Mouse (Mus musculus): Measurements from ENCODE around the gene Rorb. TPM values are rescaled to one million over a fixed set of nuclear protein-coding genes. Genes with fewer than 3 reads are reported as not detected.

Rorb gene
- polyA plus RNA-seq, 1 experiment from 2014 or later, result 13.7 TPM

- Histone ChIP-seq H3K4me1 (replicated peaks; ENCODE audit: control insufficient read depth, insufficient read depth, low read length) (no peaks in the 10 kb centered on the region), H3K4me2 (replicated peaks) (no peak overlapping the region; the same call in 1 of the 2 replicates), H3K36me3 (replicated peaks; ENCODE audit: control insufficient read depth, insufficient read depth) (no peaks in the 10 kb centered on the region), H3K27me3 (ENCODE audit: control insufficient read depth, insufficient read depth, low read length) (no peaks in the 10 kb centered on the region), H3K27ac (no peak overlapping the region), H3K9me3 (ENCODE audit: control insufficient read depth, low read length) (no peaks in the 10 kb centered on the region), H3K4me3 (replicated peaks; ENCODE audit: low read length) (no peak overlapping the region), H3K9ac (no peak overlapping the region)
- DNase-seq (ENCODE audit: low spot score) (no peak), ATAC-seq (ENCODE audit: low FRiP score) (peak; percentile 48; the same call in 1 of the 2 replicates)
- WGBS, result 16% methylated on average over 8 of the region's 8 CpGs
Observed at GRCm38 (mm10) chr19:18969386-18969785, 141.6 kb downstream of the Rorb start.

DNA sequence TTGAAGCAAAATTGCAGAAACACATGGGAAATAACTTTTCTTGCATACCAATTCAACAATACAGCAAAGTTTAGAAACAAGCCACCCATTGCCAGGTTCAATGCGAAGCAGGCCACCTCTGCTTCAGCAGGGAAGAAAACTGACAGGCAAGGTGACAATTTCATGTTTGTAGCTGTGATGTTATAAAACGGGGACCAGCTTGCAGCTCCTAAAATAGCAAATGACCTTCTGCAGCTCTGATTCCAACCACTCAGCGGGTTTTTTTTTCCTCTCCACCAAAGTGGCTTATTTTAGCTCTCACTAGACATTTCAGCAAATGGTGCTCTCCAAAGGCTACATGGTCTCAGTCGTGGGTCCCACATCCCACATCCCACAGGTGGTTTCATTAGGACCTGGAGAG, 143.7 kb downstream of the Rorb start:
- H3K4me3 ChIP-seq (replicated peaks; ENCODE audit: low read length), result no peak overlapping the region
- no peak overlapping the region for H3K9ac ChIP-seq
- H3K27ac ChIP-seq, result no peak overlapping the region
- ATAC-seq (ENCODE audit: low FRiP score), result no peak
- no peak overlapping the region for H3K4me2 ChIP-seq (replicated peaks)
- DNase-seq (ENCODE audit: low spot score), result no peak
- H3K36me3 ChIP-seq (replicated peaks; ENCODE audit: control insufficient read depth, insufficient read depth), result no peaks in the 10 kb centered on the region
- WGBS, result 87% methylated on average over 4 of the region's 4 CpGs
- H3K9me3 ChIP-seq (ENCODE audit: control insufficient read depth, low read length), result no peaks in the 10 kb centered on the region
- H3K4me1 ChIP-seq (replicated peaks; ENCODE audit: control insufficient read depth, insufficient read depth, low read length), result no peaks in the 10 kb centered on the region
- H3K27me3 ChIP-seq (ENCODE audit: control insufficient read depth, insufficient read depth, low read length), result no peaks in the 10 kb centered on the region

DNA sequence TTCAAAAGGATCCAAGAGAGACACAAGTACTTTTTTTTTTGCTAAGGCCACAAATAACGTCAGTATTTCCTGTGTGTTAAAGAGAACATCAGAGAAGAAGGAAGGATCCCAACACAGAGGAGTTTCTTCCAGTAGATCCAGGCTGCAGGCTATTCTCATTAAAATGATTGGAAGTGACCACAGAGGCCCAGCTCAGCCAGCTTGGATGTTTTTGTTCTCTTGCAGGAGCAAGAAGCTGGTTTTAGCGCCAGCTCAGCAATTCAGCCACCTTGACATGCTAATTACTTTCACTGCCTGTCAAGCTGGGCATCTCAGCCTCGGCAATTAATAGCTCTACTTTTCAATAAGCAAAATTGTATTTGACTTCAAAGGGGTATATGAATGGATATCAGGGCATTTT, 151.1 kb downstream of the Rorb start:
- H3K27ac ChIP-seq, result no peak overlapping the region
- H3K9me3 ChIP-seq (ENCODE audit: control insufficient read depth, low read length), result no peaks in the 10 kb centered on the region
- WGBS, result 9% methylated on average over 3 of the region's 3 CpGs
- DNase-seq (ENCODE audit: low spot score) (no peak), ATAC-seq (ENCODE audit: low FRiP score) (no peak)
- no peak overlapping the region for H3K9ac ChIP-seq
- no peaks in the 10 kb centered on the region for H3K27me3 ChIP-seq (ENCODE audit: control insufficient read depth, insufficient read depth, low read length)
- no peak overlapping the region for H3K4me2 ChIP-seq (replicated peaks)
- H3K4me3 ChIP-seq (replicated peaks; ENCODE audit: low read length), result no peak overlapping the region
- no peaks in the 10 kb centered on the region; the same call in 1 of the 2 replicates for H3K36me3 ChIP-seq (replicated peaks; ENCODE audit: control insufficient read depth, insufficient read depth)
- H3K4me1 ChIP-seq (replicated peaks; ENCODE audit: control insufficient read depth, insufficient read depth, low read length), result no peaks in the 10 kb centered on the region

GRCm38 (mm10) chr19:18952806-18953205, 158.2 kb downstream of the Rorb start:
- H3K4me3 ChIP-seq (replicated peaks; ENCODE audit: low read length), result no peak overlapping the region
- no peak overlapping the region for H3K9ac ChIP-seq
- WGBS, result 83% methylated on average over 3 of the region's 3 CpGs
- DNase-seq (ENCODE audit: low spot score), result no peak
- no peaks in the 10 kb centered on the region for H3K4me1 ChIP-seq (replicated peaks; ENCODE audit: control insufficient read depth, insufficient read depth, low read length)
- no peak for ATAC-seq (ENCODE audit: low FRiP score)
- no peaks in the 10 kb centered on the region for H3K9me3 ChIP-seq (ENCODE audit: control insufficient read depth, low read length)
- H3K27me3 ChIP-seq (ENCODE audit: control insufficient read depth, insufficient read depth, low read length), result no peaks in the 10 kb centered on the region
- no peak overlapping the region for H3K27ac ChIP-seq
- no peak overlapping the region for H3K4me2 ChIP-seq (replicated peaks)
- peaks cover 10% of the 10 kb centered on the region; the same call in 1 of the 2 replicates for H3K36me3 ChIP-seq (replicated peaks; ENCODE audit: control insufficient read depth, insufficient read depth)

DNA sequence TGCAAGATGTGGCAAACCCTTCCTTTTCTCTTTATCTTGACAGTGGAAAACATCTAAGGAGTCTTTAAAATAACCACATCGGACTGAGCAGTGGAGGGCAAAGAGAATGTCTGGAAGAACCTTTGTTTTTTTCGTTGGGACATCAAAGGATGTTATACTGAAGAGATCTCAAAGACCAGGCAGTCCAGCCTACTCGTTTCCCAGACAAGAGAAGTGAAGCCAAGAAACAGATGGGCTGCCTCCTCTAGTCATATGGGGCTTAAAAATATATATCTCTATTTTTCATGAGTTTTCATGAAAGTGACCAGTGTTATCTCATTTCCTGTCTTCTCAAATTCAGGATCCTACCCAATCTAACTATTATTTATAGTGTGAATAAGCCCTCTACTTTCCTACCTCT, 163.8 kb downstream of the Rorb start:
- no peaks in the 10 kb centered on the region for H3K4me1 ChIP-seq (replicated peaks; ENCODE audit: control insufficient read depth, insufficient read depth, low read length)
- no peak for ATAC-seq (ENCODE audit: low FRiP score)
- H3K27me3 ChIP-seq (ENCODE audit: control insufficient read depth, insufficient read depth, low read length), result no peaks in the 10 kb centered on the region
- no peak for DNase-seq (ENCODE audit: low spot score)
- WGBS, result 83% methylated on average over 3 of the region's 3 CpGs
- no peak overlapping the region for H3K4me2 ChIP-seq (replicated peaks)
- no peak overlapping the region for H3K4me3 ChIP-seq (replicated peaks; ENCODE audit: low read length)
- H3K36me3 ChIP-seq (replicated peaks; ENCODE audit: control insufficient read depth, insufficient read depth), result 0 out of 2 replicates have a peak, but pooled peaks cover 10% of the 10 kb centered on the region
- H3K27ac ChIP-seq, result no peak overlapping the region
- no peaks in the 10 kb centered on the region for H3K9me3 ChIP-seq (ENCODE audit: control insufficient read depth, low read length)
- H3K9ac ChIP-seq, result no peak overlapping the region

- 88% methylated on average over 3 of the region's 3 CpGs for WGBS
- no peaks in the 10 kb centered on the region for H3K4me1 ChIP-seq (replicated peaks; ENCODE audit: control insufficient read depth, insufficient read depth, low read length)
- H3K27me3 ChIP-seq (ENCODE audit: control insufficient read depth, insufficient read depth, low read length), result no peaks in the 10 kb centered on the region
- ATAC-seq (ENCODE audit: low FRiP score) (no peak), DNase-seq (ENCODE audit: low spot score) (no peak)
- no peaks in the 10 kb centered on the region for H3K36me3 ChIP-seq (replicated peaks; ENCODE audit: control insufficient read depth, insufficient read depth)
- H3K9ac ChIP-seq, result no peak overlapping the region
- no peak overlapping the region for H3K4me3 ChIP-seq (replicated peaks; ENCODE audit: low read length)
- no peaks in the 10 kb centered on the region for H3K9me3 ChIP-seq (ENCODE audit: control insufficient read depth, low read length)
- no peak overlapping the region for H3K27ac ChIP-seq
- H3K4me2 ChIP-seq (replicated peaks), result no peak overlapping the region
Observed at GRCm38 (mm10) chr19:18945265-18945664, 165.7 kb downstream of the Rorb start.

DNA sequence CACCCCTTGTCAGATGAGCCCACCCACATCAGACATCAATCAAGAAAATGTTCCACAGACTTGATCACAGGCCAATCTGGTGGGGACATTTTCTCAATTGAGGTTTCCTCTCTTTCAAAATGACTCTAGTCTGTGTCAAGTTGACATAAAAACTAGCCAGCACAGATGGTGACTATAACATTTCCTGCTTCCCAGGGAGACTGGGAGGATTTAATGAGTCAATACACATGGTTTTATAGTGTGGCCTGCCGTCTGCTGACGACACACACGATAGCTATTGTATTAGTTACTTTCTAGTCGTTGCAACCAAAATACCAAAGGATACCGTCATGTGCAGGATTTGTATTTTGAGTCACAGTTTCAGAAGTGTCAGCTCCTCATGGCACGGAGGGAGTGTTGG, 169.6 kb downstream of the Rorb start:
- Histone ChIP-seq H3K9ac (no peak overlapping the region), H3K27ac (no peak overlapping the region), H3K36me3 (replicated peaks; ENCODE audit: control insufficient read depth, insufficient read depth) (no peaks in the 10 kb centered on the region), H3K9me3 (ENCODE audit: control insufficient read depth, low read length) (no peaks in the 10 kb centered on the region), H3K27me3 (ENCODE audit: control insufficient read depth, insufficient read depth, low read length) (no peaks in the 10 kb centered on the region), H3K4me1 (replicated peaks; ENCODE audit: control insufficient read depth, insufficient read depth, low read length) (no peaks in the 10 kb centered on the region), H3K4me3 (replicated peaks; ENCODE audit: low read length) (no peak overlapping the region), H3K4me2 (replicated peaks) (no peak overlapping the region)
- ATAC-seq (ENCODE audit: low FRiP score) (no peak), DNase-seq (ENCODE audit: low spot score) (no peak)
- 79% methylated on average over 6 of the region's 6 CpGs for WGBS

DNA sequence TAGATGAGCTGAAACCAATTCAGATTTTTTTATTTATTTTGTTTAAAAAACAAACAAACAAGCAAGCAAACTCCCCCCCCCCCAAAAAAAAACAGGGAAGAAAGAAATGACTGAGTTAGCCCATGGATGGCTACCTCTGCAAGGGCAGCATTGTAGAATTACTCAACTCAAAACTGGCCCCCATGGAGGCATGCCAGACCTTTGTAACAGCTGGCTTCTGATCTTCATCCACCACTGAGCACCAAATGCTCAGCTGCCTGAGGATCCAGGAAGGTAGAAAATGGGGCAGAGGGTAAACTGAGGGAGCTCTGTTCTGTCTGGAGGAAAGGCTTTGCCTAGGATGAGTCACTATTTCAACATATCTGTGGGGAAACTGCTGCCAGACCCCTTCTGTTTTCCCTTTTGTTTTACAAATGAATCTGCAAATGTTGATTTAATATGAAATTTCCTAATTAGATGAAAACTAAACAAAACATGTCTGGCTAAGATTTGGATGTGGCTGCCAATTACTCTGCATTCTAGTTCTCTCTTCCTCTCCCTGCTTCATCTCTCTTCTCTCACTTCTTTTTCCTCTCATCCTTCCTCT, 199.1 kb downstream of the Rorb start:
- no peaks in the 10 kb centered on the region for H3K36me3 ChIP-seq (replicated peaks; ENCODE audit: control insufficient read depth, insufficient read depth)
- no peaks in the 10 kb centered on the region for H3K27me3 ChIP-seq (ENCODE audit: control insufficient read depth, insufficient read depth, low read length)
- H3K4me1 ChIP-seq (replicated peaks; ENCODE audit: control insufficient read depth, insufficient read depth, low read length), result no peaks in the 10 kb centered on the region
- no peak overlapping the region for H3K27ac ChIP-seq
- no peak overlapping the region for H3K9ac ChIP-seq
- no peak overlapping the region for H3K4me3 ChIP-seq (replicated peaks; ENCODE audit: low read length)
- no peak for DNase-seq (ENCODE audit: low spot score)
- H3K9me3 ChIP-seq (ENCODE audit: control insufficient read depth, low read length), result no peaks in the 10 kb centered on the region
- ATAC-seq (ENCODE audit: low FRiP score), result no peak
- no peak overlapping the region for H3K4me2 ChIP-seq (replicated peaks)

DNA sequence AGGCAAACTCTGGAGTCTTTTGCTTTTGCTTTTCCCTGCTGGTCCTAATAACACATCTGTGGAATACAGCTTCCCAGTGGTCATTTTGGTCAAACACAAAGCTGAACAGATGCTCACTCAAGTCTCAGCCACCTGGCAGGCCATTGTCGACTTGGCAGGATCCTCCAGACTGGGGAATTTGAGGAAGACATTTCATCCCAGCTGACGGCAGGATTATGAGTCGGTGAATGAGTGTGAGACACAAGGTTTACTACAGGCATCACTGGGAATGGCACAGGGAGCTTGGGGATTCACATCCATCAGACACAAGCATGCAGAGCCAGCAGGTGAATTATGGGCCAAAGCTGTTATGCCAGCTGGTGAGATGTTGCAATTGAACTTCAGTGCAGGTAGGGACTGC, 201.4 kb downstream of the Rorb start:
- Histone ChIP-seq H3K9me3 (ENCODE audit: control insufficient read depth, low read length) (no peaks in the 10 kb centered on the region), H3K9ac (no peak overlapping the region), H3K4me3 (replicated peaks; ENCODE audit: low read length) (no peak overlapping the region), H3K36me3 (replicated peaks; ENCODE audit: control insufficient read depth, insufficient read depth) (no peaks in the 10 kb centered on the region), H3K4me1 (replicated peaks; ENCODE audit: control insufficient read depth, insufficient read depth, low read length) (no peaks in the 10 kb centered on the region), H3K27ac (no peak overlapping the region), H3K27me3 (ENCODE audit: control insufficient read depth, insufficient read depth, low read length) (no peaks in the 10 kb centered on the region), H3K4me2 (replicated peaks) (no peak overlapping the region)
- ATAC-seq (ENCODE audit: low FRiP score), result peak; percentile 68; the same call in 1 of the 2 replicates
- 60% methylated on average over 3 of the region's 3 CpGs for WGBS
- DNase-seq (ENCODE audit: low spot score), result no peak

DNA sequence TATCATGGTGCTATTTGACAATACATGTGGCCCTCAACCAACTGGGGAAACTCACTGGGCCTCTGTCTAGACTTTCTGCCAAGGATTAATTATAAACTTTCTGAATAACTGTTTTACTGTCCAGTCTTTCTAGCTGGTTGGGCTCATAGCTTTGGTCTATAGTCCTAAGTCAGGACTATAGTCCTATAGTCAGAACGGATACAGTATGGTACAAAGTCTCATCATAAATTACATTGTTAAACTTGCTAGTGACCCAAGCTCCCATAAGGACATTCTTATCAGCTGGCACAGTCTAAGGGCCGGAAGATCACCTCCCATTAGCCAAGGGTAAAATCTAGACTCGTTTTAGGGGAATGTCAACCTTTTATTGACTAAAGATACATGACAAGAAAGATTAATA, 205.5 kb downstream of the Rorb start:
- 74% methylated on average over 3 of the region's 3 CpGs for WGBS
- Histone ChIP-seq H3K9ac (no peak overlapping the region), H3K27ac (no peak overlapping the region), H3K27me3 (ENCODE audit: control insufficient read depth, insufficient read depth, low read length) (no peaks in the 10 kb centered on the region), H3K4me2 (replicated peaks) (no peak overlapping the region), H3K36me3 (replicated peaks; ENCODE audit: control insufficient read depth, insufficient read depth) (no peaks in the 10 kb centered on the region), H3K4me1 (replicated peaks; ENCODE audit: control insufficient read depth, insufficient read depth, low read length) (no peaks in the 10 kb centered on the region), H3K9me3 (ENCODE audit: control insufficient read depth, low read length) (no peaks in the 10 kb centered on the region), H3K4me3 (replicated peaks; ENCODE audit: low read length) (no peak overlapping the region)
- no peak for ATAC-seq (ENCODE audit: low FRiP score)
- no peak for DNase-seq (ENCODE audit: low spot score)
